Mouse (Mus musculus): ENCODE results near the gene Cuedc1. TPM values are rescaled to one million over a fixed set of nuclear protein-coding genes. Genes with fewer than 3 reads are reported as not detected.

Cuedc1 gene
- 0.84 TPM in 1 of 2 replicates, not detected in the other for total RNA-seq (2015; ENCODE audit: low replicate concordance)
- 0.39 TPM in 1 of 2 replicates, not detected in the other for total RNA-seq (2017; ENCODE audit: low replicate concordance)

DNA sequence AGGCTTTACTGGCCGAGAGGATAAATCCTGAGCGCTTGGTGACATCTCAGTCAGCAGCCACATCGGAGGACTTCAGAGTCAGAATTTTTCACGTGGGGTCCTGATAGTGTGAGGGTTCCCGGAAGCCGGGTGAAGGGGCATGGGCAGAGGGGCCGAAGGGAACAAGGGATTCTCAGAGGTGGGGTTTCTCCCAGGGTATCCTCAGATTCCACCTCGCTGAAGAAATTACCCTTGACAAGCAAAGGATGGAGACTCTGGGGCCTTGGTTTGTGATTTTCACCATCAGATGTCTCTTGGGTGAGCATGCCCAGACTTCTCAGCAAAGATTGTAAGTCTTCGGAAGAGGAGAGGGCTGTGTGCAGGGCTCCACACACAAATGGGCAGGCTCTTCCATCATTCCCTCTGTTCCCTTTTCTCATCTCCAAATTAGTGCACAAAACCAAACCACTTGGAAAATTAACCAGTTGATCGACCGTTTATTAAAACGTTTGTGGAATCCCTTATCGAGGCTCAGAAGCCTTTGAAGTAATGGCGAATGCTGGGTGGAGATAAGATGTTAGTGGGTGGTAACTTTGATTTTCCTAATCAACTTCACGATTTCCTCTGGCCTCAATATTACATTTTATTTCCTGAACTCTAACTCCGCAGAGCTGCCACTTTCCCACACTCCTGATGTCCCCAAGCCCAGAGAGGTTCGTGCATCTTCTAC is at the start of gene Cuedc1:
TSS of gene Cuedc1 (plus strand) at position 38 of the 709 bp plus-strand sequence.
- no peak for ATAC-seq (replicated peaks; ENCODE audit: low FRiP score, poor library complexity, severe bottlenecking)

DNA sequence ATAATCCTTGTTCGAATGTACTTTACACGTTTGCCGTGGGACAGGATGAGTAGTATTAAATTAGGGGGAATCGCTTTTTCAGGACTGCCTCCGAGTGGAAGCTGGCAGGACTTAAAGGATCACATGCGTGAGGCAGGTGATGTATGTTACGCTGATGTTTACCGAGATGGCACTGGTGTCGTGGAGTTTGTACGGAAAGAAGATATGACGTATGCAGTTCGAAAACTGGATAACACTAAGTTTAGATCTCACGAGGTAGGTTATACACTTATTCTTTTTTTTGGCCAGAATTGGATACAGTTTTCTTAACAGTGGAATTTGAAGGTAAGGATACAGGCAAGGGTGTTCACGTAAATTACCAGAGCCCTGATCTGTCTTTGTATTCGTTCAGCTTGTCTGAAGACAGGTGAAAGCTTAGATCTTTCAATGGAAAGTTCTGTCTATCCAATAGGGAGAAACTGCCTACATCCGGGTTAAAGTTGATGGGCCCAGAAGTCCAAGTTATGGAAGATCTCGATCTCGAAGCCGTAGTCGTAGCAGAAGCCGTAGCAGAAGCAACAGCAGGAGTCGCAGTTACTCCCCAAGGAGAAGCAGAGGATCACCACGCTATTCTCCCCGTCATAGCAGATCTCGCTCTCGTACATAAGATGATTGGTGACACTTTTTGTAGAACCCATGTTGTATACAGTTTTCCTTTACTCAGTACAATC is 48.7 kb upstream of the Cuedc1 start:
- no peak for ATAC-seq (replicated peaks; ENCODE audit: low FRiP score, poor library complexity, severe bottlenecking)

DNA sequence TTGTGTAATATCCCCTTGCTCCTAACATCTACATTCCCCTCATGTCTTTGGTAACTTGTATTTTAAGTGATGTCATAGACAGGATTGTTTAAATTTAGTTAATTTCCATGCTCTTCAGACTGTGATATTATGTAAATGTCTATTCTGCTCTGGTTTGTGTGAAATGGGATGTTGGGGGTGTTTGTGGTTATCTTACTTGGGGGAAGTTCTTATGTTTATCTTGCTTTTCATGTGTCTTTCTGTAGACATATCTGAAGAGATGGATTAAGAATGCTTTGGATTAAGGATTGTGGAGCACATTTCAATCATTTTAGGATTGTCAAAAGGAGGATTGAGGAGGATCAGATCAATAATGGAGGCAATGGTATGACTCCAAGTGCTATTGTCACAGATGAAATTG is 48.1 kb upstream of the Cuedc1 start:
- no peak for ATAC-seq (replicated peaks; ENCODE audit: low FRiP score, poor library complexity, severe bottlenecking)

DNA sequence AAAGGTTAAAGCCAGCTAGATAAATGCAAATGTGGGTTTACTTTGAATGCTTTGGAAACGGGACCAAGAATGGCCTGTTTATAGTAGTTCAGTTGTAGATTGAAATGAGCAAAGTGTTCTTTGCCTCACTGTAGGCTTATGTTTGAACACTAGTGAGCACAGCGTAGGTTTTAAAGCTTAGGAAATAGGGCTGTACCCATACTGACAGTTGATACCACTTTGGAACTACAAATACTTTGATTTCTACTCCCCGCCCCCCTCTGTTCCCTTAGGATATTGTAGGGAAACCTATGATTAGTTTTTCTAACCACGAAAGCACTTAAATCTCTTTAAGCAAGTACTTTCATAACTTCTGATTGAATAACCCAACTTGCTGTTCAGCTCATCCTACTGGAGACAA is 45.2 kb upstream of the Cuedc1 start:
- ATAC-seq (replicated peaks; ENCODE audit: low FRiP score, poor library complexity, severe bottlenecking): no peak

DNA sequence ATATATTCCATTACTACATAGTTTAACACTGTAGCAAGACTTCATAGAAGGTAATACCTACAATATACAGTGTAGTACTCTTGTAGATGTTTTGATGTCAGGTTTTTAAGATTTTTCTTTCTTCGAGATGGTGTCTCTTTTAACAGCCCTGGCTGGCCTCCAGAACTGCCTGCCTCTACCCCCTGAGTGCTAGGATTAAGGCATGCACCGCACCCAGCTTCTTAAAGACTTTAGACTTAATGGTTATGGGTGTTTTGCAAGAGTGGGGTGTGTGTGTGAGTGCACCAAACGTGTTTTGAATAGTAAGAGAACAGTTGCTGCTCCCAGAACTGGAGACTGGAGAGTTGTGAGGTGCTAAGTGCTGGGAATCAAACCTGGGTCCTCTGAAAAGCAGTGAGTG is 44.0 kb upstream of the Cuedc1 start:
- no peak for ATAC-seq (replicated peaks; ENCODE audit: low FRiP score, poor library complexity, severe bottlenecking)

DNA sequence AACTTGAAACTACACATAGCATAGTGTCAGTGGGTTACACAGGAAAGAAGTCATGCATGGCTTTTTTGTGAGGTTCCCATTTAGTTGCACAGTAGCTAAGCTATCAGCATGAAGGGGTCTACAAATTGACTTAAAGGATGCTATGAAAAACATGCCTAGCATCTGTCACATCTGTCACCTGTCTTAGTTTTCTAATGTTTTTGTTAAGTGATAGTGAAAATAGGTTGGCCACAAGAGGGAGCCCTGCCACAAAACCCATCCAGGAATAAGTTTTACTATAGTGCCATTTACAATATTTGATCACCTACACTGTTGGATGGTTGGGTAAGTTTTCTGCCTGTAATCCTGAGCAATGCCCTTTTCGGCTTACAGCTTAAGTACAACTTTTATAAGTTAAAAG is 43.3 kb upstream of the Cuedc1 start:
- peak; percentile 69 for ATAC-seq (replicated peaks; ENCODE audit: low FRiP score, poor library complexity, severe bottlenecking)

DNA sequence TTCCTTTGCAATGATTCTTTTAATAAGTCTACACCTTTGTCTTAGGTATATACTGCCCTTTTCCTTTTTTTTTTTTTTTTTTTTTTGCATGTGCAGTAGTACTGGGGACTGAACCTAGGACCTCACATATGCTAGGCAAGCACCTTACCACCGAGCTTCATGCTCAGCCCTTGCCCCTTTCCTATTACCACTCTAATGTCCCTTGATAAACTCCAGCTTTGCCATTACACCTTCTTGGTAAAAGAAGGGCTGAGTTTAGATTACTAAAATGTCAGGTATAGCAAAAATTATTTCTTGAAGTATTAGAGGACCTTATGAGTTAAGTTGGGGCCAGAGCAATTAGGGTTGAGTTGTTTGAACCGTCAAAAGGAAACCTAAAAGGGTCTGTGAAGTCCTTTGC is 42.1 kb upstream of the Cuedc1 start:
- ATAC-seq (replicated peaks; ENCODE audit: low FRiP score, poor library complexity, severe bottlenecking): no peak

DNA sequence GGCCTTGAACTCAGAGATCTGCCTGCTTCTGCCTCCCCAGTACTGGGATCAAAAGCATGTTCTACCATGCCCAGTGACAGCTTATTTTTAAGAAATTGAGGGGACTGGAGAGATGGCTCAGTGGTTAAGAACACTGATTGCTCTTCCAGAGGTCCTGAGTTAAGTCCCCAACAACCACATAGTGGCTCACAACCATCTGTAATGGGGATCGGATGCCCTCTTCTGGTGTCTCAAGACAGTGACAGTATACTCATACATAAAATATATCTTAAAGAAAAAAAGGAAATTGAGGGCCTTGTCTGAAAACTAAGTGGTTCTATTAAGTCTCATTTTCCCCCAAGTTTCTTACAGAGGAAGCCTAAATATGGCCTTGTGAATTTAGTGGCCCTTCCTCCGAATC is 40.1 kb upstream of the Cuedc1 start:
- no peak for ATAC-seq (replicated peaks; ENCODE audit: low FRiP score, poor library complexity, severe bottlenecking)

DNA sequence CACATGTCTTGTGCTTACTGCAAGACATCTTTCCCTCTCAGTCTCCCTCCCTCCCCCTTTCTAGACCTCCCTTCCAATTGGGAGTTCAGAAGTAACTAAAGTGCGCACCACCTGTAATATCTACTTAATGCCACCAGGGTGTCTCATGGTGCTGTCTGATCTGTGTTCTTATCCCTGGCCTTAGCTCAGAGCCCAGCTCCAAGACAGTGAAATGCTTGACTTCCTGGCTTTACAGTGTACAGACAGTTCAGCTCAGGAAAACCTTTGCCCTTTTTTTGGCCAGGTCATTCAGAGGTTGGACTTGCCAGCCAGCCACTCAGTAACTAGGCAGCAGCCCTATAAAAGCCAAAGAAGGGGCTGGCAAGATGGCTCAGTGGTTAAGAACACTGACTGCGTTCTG is 38.7 kb upstream of the Cuedc1 start:
- ATAC-seq (replicated peaks; ENCODE audit: low FRiP score, poor library complexity, severe bottlenecking): peak; percentile 91

DNA sequence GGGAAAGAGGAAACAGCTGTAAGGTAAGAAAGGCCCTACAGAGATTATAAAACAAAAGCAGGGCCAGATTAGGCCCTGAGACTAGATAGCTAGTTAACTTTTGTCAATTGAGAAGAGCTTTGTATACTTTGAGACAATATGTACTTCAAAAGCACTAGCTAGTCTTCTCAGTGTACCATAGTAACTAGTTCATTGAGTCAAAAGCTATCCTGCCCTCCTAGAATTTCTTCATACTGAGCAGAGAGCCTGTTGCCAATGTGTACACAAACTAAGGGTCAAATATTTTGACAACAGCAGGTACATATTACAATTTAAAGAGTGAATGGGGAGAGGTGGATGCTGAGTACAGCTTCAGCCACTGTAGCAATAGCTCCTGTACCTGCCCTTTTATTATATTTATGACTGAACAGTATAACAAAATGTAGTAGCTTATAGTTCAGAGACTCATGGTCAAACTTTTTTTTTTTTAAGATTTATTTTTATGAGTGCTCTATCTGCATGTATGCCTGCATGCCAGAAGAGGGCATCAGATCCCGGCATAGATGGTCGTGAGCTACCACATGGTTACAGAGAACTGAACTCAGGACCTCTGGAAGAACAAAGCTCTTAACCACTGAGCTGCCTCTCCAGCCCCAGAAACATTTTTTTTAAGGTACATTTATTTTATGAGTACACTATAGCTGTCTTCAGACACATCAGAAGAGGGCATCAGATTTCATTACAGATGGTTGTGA is 35.8 kb upstream of the Cuedc1 start:
- ATAC-seq (replicated peaks; ENCODE audit: low FRiP score, poor library complexity, severe bottlenecking): no peak

DNA sequence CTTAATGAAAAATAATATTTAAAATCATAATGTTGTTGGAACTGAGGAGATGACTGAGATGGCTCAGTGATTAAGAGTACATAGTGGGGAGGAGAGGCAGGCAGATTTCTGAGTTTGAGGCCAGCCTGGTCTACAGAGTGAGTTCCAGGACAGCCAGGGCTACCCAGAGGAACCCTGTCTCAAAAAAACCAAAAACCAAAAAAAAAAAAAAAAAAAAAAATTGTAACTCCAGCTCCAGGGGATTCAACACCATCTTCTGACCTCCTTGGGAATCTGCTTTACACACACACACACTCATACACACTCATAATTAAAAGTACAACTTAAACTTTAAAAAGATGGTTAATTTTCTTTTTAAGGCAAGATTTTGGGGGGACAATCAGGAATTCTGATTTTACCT is 32.1 kb upstream of the Cuedc1 start:
- ATAC-seq (replicated peaks; ENCODE audit: low FRiP score, poor library complexity, severe bottlenecking): no peak

DNA sequence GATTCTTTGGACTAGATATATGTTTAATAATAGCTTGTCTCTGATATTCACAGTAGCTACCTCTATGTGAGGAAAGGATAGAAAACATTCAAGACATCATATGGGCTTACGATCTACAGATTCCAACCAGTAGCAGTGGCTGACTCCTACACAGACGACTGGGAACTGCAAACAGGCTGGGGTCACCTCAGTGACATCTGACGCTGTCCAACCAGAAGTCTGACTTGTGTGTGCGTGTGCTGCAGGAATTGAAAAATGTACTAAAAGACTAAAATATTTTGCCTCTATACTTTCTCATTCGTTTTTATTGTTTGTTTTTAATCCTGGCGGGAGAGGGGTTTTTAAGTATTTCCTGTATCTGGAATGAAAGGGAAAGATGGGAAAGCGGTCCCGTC is 30.7 kb upstream of the Cuedc1 start:
- no peak for ATAC-seq (replicated peaks; ENCODE audit: low FRiP score, poor library complexity, severe bottlenecking)

DNA sequence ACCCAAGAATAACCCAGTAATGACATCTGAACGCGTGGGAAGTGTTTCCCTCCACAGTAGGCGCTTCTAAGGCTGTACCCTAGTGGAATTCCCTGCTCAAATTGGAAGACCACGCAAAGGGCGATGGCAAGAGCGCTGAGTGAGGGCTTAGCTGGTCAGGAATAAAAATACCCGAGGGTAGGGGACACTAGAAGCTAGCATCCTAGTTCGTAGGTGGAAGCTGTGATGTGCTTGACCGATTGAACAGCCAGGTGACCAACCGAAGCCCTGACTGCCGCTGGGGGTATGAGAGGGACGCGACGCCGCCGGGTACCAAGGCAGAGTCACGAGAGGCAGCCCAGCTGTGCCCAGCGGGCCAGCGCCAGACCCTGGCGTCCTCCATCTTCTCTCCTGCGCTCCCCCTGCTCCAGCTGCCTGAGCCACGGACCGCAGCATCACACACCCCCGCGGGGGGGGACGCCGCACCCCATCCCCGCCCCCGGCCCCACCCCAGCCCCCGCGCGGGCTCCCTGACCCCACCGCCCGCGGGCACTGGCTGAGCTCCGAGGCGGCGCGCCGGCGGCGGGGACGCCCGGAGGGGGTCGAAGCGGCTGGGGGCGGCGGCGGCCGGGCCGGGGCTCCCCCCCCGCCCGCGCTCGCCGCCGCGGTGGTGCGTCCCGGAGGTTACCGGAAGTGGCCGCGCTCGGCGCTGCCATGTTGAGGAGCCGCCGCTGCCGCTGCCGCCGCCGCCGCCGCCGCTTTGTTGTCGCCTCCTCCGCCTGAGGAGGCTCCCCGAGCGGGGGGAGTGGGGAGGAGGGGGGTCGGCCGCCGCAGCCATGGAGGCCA is 30.1 kb upstream of the Cuedc1 start, which contains the start of gene Vezf1:
TSS of gene Vezf1 (plus strand) at position 694 of the 825 bp plus-strand sequence.
- ATAC-seq (replicated peaks; ENCODE audit: low FRiP score, poor library complexity, severe bottlenecking): peak; percentile 91

DNA sequence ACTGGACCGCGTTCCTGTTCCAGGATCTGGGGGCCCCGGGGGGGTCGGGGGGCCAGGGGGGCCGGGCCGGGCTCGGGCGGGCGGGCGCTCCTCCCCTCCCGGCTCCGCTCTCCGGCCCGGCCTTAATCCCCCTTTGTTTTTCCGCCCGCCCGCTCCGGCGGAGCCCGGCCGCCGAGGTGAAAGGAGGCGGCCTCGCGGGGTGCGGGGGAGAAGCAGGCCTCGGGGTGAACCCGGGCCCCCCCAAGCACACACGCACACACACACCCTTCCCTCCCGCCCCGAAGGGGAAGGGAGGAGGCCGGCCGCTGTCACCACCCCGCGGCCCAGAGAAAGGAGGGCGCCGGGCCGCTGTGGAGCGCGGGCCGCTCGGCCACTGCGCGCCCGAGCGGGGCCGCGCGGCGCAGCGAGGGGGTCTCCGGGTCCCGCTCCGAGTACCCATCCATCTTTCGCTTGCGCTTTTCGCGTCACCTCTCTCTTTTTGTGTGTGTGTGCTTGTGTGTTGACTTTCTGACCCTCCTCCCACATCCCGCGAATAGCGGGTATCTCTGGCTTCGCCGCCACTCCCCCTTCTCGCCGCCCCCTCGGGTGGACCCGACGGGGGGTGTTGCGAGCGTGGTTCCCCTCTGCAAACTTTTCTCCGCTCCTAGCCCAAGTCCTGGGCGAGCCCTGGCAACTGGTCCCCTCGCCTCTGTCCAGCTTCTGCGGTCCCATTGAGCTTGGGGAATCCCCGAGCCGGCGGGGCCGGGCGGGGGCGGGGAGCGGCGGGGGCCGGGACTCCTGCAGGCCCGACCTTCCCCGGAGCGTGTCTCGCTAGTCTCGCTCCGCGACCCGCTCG is 29.2 kb upstream of the Cuedc1 start:
- peak; percentile 55 for ATAC-seq (replicated peaks; ENCODE audit: low FRiP score, poor library complexity, severe bottlenecking)

DNA sequence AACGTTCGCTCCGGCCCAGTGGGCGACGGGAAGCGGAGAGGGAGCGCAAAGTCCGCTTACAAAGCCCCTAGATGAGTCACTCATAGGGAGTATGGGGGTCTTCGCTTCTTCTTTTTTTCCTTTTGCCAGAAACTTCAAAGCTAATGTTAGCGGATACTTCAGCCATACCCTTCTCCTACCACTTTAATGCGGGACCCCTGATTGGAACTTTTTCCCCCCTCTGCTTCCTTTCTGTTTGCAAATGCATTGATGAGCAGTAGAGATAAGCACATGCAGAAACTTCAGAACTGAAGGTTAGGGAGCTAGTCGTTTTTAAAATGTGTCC is 28.6 kb upstream of the Cuedc1 start:
- no peak; the same call in 1 of the 2 replicates for ATAC-seq (replicated peaks; ENCODE audit: low FRiP score, poor library complexity, severe bottlenecking)

DNA sequence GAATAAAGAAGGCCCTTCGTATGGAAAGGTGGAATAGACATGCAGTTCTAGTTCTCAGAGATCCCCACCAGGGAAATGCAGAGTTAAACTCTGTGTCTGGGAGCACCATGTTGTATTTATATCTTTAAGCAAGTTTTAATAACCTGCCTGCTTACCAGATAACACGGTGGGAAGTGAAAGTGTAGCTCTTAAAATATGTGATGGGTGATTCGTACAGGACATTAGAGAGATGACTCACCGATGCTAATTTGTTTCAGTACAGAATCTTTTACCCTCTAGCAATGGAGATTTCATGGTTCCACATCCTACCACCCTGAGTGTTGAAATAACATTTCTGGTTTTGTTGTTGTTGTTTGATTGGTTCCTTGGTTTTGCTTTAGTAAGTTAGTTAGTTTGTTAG is 27.5 kb upstream of the Cuedc1 start:
- ATAC-seq (replicated peaks; ENCODE audit: low FRiP score, poor library complexity, severe bottlenecking): no peak

DNA sequence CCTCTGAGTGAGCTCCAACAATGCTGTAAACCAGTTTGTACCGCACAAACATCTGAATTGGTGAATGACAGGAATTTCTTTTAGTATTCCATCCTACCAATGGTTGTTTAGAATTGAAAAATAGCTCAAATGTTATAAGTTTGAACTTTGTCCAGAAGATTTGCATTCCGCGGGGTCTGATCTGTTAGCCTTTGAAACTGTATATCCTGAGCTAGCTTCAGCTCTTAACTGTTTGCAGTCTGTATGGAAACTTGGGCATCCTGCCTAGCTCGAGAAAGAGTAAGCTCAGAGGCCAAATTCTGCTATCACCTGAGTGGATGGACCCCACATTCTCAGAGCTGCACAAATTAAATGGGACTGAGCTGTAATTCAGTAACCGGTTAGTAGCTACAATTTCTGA is 26.7 kb upstream of the Cuedc1 start:
- ATAC-seq (replicated peaks; ENCODE audit: low FRiP score, poor library complexity, severe bottlenecking): no peak

DNA sequence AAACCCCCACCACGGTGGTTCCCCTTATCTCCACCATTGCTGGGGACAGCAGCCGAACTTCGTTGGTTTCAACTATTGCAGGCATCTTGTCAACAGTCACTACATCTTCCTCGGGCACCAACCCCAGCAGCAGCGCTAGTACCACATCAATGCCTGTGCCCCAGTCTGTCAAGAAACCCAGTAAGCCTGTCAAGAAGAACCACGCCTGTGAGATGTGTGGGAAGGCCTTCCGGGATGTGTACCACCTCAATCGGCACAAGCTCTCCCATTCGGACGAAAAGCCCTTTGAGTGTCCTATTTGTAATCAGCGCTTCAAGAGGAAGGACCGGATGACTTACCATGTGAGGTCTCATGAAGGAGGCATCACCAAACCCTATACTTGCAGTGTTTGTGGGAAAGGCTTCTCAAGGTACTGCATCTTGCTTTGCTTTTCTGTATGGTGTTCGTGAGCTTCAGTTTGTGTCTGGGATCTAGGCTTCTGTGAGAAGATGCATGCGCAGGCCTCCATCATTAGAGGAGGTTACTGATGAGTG is 24.4 kb upstream of the Cuedc1 start:
- ATAC-seq (replicated peaks; ENCODE audit: low FRiP score, poor library complexity, severe bottlenecking): no peak

DNA sequence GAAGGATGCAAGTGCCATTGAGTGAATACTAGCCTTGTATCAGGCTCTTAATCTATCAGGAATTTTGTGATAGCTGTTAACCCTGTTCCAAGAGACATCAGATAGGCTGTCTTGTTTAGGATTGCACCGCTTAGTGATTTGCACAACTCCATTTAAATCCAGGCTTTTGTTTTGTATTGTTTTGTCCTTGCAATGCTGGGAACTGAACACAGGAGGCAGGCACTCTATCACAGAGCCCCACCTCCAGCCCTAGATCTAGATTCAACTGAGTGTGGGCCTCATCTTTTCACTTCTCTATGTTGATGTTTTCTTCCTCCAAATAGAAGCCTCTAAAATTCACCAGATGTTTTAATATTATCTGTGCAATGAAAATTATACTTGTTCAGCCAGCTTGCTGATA is 22.2 kb upstream of the Cuedc1 start:
- no peak for ATAC-seq (replicated peaks; ENCODE audit: low FRiP score, poor library complexity, severe bottlenecking)
